Mouse (Mus musculus) thymus, postnatal 14 days (tissue): ENCODE measurements around the gene Phox2b.

Source experiments
- DNase-seq: peaks from one replicate; pipeline ENCODE4 v3.0.0; 2021

Phox2b gene

GRCm38 (mm10) chr5:67098733-67099323, at the start of gene Phox2b:
TSS of gene Phox2b (minus strand) at chr5:67099301.
- DNase-seq, result no peak

- DNase-seq, result no peak
These were observed 43.5 kb upstream of the Phox2b start for GRCm38 (mm10) chr5:67142622-67143021.

- DNase-seq, result no peak
These were observed 40.2 kb upstream of the Phox2b start for GRCm38 (mm10) chr5:67139052-67140015.

GRCm38 (mm10) chr5:67138643-67139042, 39.5 kb upstream of the Phox2b start:
- DNase-seq, result no peak

- DNase-seq, result no peak
These were observed 35.6 kb upstream of the Phox2b start for GRCm38 (mm10) chr5:67134698-67135097.

- no peak for DNase-seq
These were observed 32.6 kb upstream of the Phox2b start for GRCm38 (mm10) chr5:67131671-67132070.

GRCm38 (mm10) chr5:67106261-67106660, 7.2 kb upstream of the Phox2b start:
- no peak for DNase-seq

- DNase-seq, result no peak
These were observed 3.9 kb upstream of the Phox2b start for GRCm38 (mm10) chr5:67103016-67103415.

GRCm38 (mm10) chr5:67101793-67102600, 2.9 kb upstream of the Phox2b start:
- DNase-seq, result peak; percentile 6

GRCm38 (mm10) chr5:67101395-67101760, 2.3 kb upstream of the Phox2b start:
- no peak for DNase-seq

- DNase-seq, result no peak
These were observed 1.7 kb upstream of the Phox2b start for GRCm38 (mm10) chr5:67100564-67101394.

GRCm38 (mm10) chr5:67099393-67100271, 531 bp upstream of the Phox2b start:
- no peak for DNase-seq

GRCm38 (mm10) chr5:67098051-67098732, 909 bp downstream of the Phox2b start:
- no peak for DNase-seq

GRCm38 (mm10) chr5:67097106-67098050, 1.7 kb downstream of the Phox2b start:
- DNase-seq, result no peak

- no peak for DNase-seq
These were observed 2.7 kb downstream of the Phox2b start for GRCm38 (mm10) chr5:67096378-67096771.

- DNase-seq, result no peak
These were observed 3.3 kb downstream of the Phox2b start for GRCm38 (mm10) chr5:67095651-67096377.

GRCm38 (mm10) chr5:67095153-67095552, 3.9 kb downstream of the Phox2b start:
- DNase-seq, result no peak

- DNase-seq, result no peak
These were observed 5.1 kb downstream of the Phox2b start for GRCm38 (mm10) chr5:67093991-67094390.

GRCm38 (mm10) chr5:67091766-67092165, 7.3 kb downstream of the Phox2b start:
- DNase-seq, result no peak
